Mouse (Mus musculus): ENCODE data around the gene Bnip2. TPM values are rescaled to one million over a fixed set of nuclear protein-coding genes. Genes with fewer than 3 reads are reported as not detected.

Bnip2 gene
- polyA plus RNA-seq, 1 experiment from 2014 or later = 72.1 TPM

DNA sequence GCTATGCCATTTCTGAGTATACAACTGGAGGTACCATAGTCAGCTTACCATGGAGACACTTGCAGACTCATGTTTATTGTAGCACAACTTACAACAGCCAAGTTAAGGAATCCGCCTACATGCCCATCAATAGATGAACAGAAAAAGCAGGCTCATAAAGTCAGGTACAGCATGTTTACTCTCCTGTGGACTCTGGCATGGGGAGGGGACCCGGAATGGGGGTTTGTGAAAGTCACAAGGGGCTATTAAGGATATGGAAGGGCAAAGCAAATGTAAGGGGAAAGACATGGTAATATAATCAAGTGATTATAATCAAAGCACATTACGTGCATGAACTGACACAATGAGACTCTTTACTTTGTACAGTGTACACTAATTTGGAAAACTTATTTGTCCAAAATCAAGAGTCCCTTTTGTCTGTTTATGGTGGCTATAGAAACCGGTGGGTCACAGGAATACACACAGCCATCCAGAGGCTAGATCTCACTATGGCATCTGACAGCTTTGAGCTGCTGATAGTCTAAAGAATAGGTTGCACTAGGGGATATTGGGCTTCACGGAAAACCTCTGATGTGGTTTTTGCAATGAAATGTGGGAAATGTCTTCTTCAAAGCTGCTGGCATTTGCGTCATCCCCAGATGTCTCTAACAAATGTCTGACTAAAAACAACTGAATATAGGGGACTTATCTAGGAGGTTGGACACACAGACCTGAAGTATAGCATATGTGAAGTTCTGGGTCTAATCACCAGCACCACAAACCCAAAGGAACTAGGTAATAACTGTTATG is 50.5 kb downstream of the Bnip2 start:
- Histone ChIP-seq H3K9ac (no peak overlapping the region), H3K27me3 (replicated peaks) (no peaks in the 10 kb centered on the region), H3K4me3 (replicated peaks) (no peak overlapping the region), H3K4me2 (replicated peaks) (no peak overlapping the region), H3K27ac (no peak overlapping the region), H3K4me1 (replicated peaks) (no peaks in the 10 kb centered on the region), H3K36me3 (no peaks in the 10 kb centered on the region), H3K9me3 (no peaks in the 10 kb centered on the region)
- 61% methylated on average over 6 of the region's 6 CpGs for WGBS
- peak; percentile 64 for ATAC-seq

DNA sequence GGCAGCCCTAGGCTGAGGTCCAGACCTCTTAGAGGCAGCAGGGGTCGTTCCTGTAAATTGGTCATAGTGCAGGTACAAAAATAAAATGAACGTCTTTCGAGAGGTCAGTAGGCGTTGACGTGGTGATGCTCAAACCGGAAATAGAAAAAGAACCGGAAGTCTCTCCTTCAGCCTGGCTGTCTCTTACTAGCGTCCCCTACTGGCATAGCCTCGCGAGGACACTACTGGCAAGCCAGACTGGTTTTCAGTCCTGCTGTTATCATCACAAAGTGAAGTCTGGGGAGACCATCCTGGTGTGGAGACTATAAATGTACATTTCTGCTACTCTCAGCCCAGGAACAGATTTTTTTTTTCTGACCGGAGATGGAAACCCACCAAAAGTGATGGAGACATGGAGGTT is 51.3 kb downstream of the Bnip2 start:
- Histone ChIP-seq H3K9me3 (no peaks in the 10 kb centered on the region), H3K27ac (no peak overlapping the region), H3K36me3 (no peaks in the 10 kb centered on the region), H3K4me3 (replicated peaks) (no peak overlapping the region), H3K4me1 (replicated peaks) (no peaks in the 10 kb centered on the region), H3K9ac (no peak overlapping the region), H3K4me2 (replicated peaks) (no peak overlapping the region), H3K27me3 (replicated peaks) (no peaks in the 10 kb centered on the region)
- WGBS = 87% methylated on average over 11 of the region's 11 CpGs
- no peak for ATAC-seq

GRCm38 (mm10) chr9:70042137-70042536 is 52.9 kb downstream of the Bnip2 start:
- WGBS = 87% methylated on average over 4 of the region's 4 CpGs
- Histone ChIP-seq H3K36me3 (no peaks in the 10 kb centered on the region), H3K4me2 (replicated peaks) (no peak overlapping the region), H3K4me1 (replicated peaks) (no peaks in the 10 kb centered on the region), H3K27ac (no peak overlapping the region), H3K27me3 (replicated peaks) (no peaks in the 10 kb centered on the region), H3K9me3 (no peaks in the 10 kb centered on the region), H3K9ac (no peak overlapping the region), H3K4me3 (replicated peaks) (no peak overlapping the region)
- ATAC-seq = no peak

DNA sequence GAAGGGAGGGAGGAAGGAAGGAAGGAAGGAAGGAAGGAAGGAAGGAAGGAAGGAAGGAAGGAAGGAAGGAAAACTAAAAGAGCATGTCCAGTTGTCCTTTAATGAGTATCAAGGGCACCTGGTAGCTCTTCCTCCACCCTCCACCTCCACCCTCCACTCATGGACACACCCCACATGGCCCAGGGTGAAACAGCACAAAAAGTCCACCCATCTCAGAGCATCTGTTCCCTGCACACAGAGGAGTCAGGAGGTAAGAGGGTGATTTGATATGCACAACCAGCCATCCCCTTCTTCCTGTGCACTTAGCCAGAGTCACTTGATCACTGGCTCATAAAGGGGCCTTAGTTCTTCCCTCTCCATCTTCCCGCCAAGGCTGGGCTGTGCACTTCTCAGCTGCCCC is 53.7 kb downstream of the Bnip2 start:
- no peak for ATAC-seq
- WGBS = 69% methylated on average over 1 of the region's 1 CpGs

DNA sequence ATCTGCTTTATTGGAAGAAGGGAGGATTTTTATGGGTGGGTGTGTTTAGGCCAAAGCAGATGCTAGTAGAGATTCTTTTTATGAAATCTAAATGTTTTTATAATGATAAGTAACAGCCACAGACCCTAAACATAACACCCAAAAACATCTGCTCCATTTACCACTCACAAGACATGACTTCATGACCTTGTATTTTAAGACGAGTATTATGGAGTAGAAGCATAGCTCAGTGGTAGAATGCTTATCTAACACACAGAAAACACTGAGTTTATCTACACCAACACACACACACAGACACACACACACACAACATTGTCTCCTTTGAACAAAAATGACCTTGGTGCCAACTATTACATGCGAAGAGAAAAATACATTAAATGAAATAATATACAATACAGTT is 55.6 kb downstream of the Bnip2 start:
- 51% methylated on average over 2 of the region's 2 CpGs for WGBS
- ATAC-seq = no peak

More for the DNA sequence above, 53.7 kb downstream of the Bnip2 start:
- H3K4me2 ChIP-seq (replicated peaks) = no peak overlapping the region
- H3K4me3 ChIP-seq (replicated peaks) = no peak overlapping the region
- no peaks in the 10 kb centered on the region for H3K36me3 ChIP-seq
- peaks cover 5% of the 10 kb centered on the region; the same call in 1 of the 2 replicates for H3K4me1 ChIP-seq (replicated peaks)
- H3K27ac ChIP-seq = no peak overlapping the region
- H3K9ac ChIP-seq = no peak overlapping the region
- no peaks in the 10 kb centered on the region for H3K27me3 ChIP-seq (replicated peaks)
- H3K9me3 ChIP-seq = no peaks in the 10 kb centered on the region

DNA sequence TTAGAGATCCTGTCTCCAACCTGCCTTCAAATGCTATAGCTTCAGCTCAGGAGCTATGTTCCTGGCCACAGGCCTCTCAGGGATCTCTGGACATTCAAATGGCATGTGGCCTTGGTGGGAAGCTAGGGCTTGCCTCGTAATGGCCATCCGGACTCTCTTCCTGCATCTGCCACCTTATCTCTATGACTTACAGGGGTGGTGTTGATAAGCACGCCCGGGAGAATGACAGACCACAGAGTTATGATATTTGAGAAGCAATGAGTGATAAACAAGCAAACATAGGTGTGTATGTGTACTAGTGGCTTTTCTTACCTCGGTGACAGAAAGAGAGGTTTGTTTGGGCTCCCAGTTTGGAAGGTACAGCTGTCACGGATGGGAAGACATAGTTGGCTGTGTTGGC is 57.0 kb downstream of the Bnip2 start:
- Histone ChIP-seq H3K27me3 (replicated peaks) (no peaks in the 10 kb centered on the region), H3K4me1 (replicated peaks) (peaks cover 21% of the 10 kb centered on the region), H3K9me3 (no peaks in the 10 kb centered on the region), H3K27ac (no peak overlapping the region), H3K4me2 (replicated peaks) (no peak overlapping the region), H3K9ac (no peak overlapping the region), H3K4me3 (replicated peaks) (no peak overlapping the region), H3K36me3 (no peaks in the 10 kb centered on the region)
- WGBS = 64% methylated on average over 6 of the region's 6 CpGs
- ATAC-seq = no peak

More for the DNA sequence above, 55.6 kb downstream of the Bnip2 start:
- Histone ChIP-seq H3K4me2 (replicated peaks) (no peak overlapping the region), H3K4me3 (replicated peaks) (no peak overlapping the region), H3K27ac (no peak overlapping the region), H3K9me3 (no peaks in the 10 kb centered on the region), H3K4me1 (replicated peaks) (peaks cover 21% of the 10 kb centered on the region), H3K36me3 (no peaks in the 10 kb centered on the region), H3K9ac (no peak overlapping the region), H3K27me3 (replicated peaks) (no peaks in the 10 kb centered on the region)

DNA sequence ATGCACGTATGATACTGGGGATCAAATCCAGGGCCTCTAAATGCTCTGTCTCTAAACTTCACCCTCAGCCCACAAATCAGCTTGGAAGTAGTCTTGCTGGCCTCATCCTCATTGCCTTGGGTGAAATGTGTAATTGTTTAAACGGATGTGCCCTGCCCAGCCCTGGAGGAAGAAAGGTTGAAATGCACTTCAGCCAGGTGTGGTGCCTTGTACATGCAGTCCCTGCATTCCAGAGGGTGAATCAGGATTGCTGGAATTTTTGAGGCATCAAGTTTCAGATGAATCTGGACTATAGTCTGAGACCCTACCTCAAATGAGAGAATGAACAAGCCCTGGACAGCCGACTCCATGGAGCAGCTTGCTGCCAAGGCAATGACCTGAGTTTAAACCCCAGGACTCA is 58.6 kb downstream of the Bnip2 start:
- Histone ChIP-seq H3K4me1 (replicated peaks) (peaks cover 21% of the 10 kb centered on the region), H3K9me3 (no peaks in the 10 kb centered on the region), H3K4me2 (replicated peaks) (peak overlapping the region; percentile 22), H3K4me3 (replicated peaks) (no peak overlapping the region), H3K27me3 (replicated peaks) (no peaks in the 10 kb centered on the region), H3K27ac (peak overlapping the region; percentile 62), H3K9ac (no peak overlapping the region), H3K36me3 (no peaks in the 10 kb centered on the region)
- ATAC-seq = peak; percentile 81
- 35% methylated on average over 3 of the region's 3 CpGs for WGBS

DNA sequence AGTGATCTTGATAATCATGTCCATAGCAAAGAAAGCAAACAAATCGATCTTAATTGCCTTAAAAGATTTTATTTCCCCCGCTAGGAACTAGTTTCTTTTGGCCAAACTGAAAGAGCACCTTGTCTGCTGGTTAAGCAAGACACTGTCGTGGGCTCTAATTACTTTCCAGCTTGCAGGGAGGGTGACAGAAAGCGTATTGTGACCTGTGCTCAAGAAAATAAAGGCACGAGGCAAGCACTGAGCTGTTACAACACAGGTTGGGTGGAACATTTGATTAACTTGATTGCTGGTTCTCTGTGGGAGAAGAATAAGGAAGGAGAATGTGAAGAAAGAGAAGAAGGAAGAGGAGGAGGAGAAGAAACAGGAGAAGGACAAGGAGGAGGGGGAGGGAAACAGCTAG is 59.0 kb downstream of the Bnip2 start:
- Histone ChIP-seq H3K9ac (no peak overlapping the region), H3K9me3 (no peaks in the 10 kb centered on the region), H3K27ac (peak overlapping the region; percentile 62), H3K4me3 (replicated peaks) (no peak overlapping the region), H3K27me3 (replicated peaks) (no peaks in the 10 kb centered on the region), H3K4me1 (replicated peaks) (peaks cover 21% of the 10 kb centered on the region), H3K36me3 (no peaks in the 10 kb centered on the region), H3K4me2 (replicated peaks) (peak overlapping the region; percentile 22)
- ATAC-seq = peak; percentile 53
- WGBS = 44% methylated on average over 5 of the region's 5 CpGs

DNA sequence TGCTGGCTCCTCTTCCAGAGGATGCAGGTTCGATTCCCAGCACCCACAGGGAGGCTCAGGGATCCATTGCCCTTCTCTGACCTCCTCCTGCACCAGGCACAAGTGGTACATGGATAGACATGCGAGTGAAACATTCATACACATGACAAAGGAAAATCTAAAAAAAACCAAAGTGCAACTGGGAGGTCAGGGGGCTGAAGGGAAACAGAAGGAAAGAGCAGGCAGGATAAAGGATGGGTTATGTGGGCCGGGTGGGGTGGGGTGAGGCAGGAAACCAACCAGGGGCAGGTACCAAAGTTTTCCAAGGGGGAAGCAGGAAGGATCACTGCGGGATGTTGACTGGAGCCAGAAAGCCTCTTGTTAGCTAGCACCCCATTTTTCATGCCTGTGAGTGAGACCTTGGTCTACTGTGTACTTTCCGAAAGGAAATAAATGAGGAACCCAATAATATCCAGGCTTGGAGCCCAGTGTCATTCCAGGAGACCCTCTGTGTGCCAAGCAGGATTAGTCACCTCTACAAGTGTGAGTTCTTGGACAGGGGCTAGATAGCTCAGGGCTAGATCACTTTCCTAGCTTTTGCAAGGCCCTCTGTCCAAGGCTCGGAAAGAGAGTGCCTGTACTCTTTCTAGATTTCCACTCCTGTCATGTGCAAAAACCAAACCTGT is 59.6 kb downstream of the Bnip2 start:
- Histone ChIP-seq H3K36me3 (no peaks in the 10 kb centered on the region), H3K27me3 (replicated peaks) (no peaks in the 10 kb centered on the region), H3K4me2 (replicated peaks) (peak overlapping the region; percentile 22; the same call in 1 of the 2 replicates), H3K4me1 (replicated peaks) (peaks cover 21% of the 10 kb centered on the region), H3K9me3 (no peaks in the 10 kb centered on the region), H3K27ac (peak overlapping the region; percentile 62), H3K4me3 (replicated peaks) (no peak overlapping the region), H3K9ac (no peak overlapping the region)
- no peak for ATAC-seq
- WGBS = 42% methylated on average over 6 of the region's 6 CpGs

DNA sequence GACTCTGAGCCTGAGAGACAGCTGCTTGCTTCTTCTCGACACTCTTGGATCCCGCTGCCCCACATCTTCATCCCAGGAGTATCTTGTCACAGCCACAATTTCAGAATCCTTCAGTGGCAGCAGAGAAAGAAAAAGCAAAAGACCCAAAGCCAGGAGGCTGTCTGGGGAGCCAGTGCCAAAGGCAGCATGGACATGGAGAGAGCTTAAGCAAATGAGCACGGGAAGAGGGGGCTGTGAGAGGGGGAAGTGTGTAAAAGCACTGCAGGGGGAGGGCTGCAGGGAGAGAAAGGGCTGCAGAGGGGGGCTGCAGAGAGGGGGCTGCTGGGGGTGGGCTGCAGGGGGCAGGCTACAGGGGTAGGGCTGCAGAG is 60.1 kb downstream of the Bnip2 start:
- H3K4me2 ChIP-seq (replicated peaks) = no peak overlapping the region
- H3K4me1 ChIP-seq (replicated peaks) = peaks cover 21% of the 10 kb centered on the region
- H3K27me3 ChIP-seq (replicated peaks) = no peaks in the 10 kb centered on the region
- peak overlapping the region; percentile 62; the same call in 1 of the 2 replicates for H3K27ac ChIP-seq
- H3K9me3 ChIP-seq = no peaks in the 10 kb centered on the region
- no peak overlapping the region for H3K4me3 ChIP-seq (replicated peaks)
- no peak for ATAC-seq
- H3K36me3 ChIP-seq = no peaks in the 10 kb centered on the region
- H3K9ac ChIP-seq = no peak overlapping the region
- WGBS = 23% methylated on average over 3 of the region's 3 CpGs

DNA sequence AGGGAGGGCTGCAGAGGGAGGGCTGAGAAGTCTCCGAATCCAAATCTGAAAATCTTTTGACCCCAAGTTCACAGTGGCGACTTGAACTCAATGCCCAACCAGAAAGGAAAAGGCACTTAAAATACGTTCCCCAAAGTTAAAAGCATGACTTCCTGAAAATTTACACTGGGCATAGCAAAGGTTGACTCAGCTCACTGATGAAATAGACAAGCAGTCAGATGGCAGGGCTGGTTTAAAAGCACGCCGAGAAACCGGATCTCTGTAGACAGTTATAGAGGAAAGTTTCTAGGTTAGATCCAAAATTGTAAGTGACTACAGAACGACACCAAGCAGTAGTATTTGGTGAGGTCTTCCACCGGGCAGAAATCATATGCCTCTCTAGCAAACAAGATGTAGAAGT is 60.6 kb downstream of the Bnip2 start:
- peaks cover 21% of the 10 kb centered on the region for H3K4me1 ChIP-seq (replicated peaks)
- WGBS = 30% methylated on average over 8 of the region's 8 CpGs
- H3K27me3 ChIP-seq (replicated peaks) = no peaks in the 10 kb centered on the region
- no peaks in the 10 kb centered on the region for H3K36me3 ChIP-seq
- H3K9me3 ChIP-seq = no peaks in the 10 kb centered on the region
- ATAC-seq = no peak
- H3K4me3 ChIP-seq (replicated peaks) = no peak overlapping the region
- no peak overlapping the region for H3K4me2 ChIP-seq (replicated peaks)
- no peak overlapping the region for H3K9ac ChIP-seq
- H3K27ac ChIP-seq = no peak overlapping the region

- H3K4me1 ChIP-seq (replicated peaks) = peaks cover 18% of the 10 kb centered on the region
- ATAC-seq = no peak
- H3K27ac ChIP-seq = no peak overlapping the region
- 55% methylated on average over 3 of the region's 3 CpGs for WGBS
- no peaks in the 10 kb centered on the region for H3K9me3 ChIP-seq
- H3K9ac ChIP-seq = no peak overlapping the region
- no peaks in the 10 kb centered on the region for H3K36me3 ChIP-seq
- no peak overlapping the region for H3K4me3 ChIP-seq (replicated peaks)
- no peaks in the 10 kb centered on the region for H3K27me3 ChIP-seq (replicated peaks)
- H3K4me2 ChIP-seq (replicated peaks) = no peak overlapping the region
These were observed 63.5 kb downstream of the Bnip2 start for GRCm38 (mm10) chr9:70052730-70053129.

DNA sequence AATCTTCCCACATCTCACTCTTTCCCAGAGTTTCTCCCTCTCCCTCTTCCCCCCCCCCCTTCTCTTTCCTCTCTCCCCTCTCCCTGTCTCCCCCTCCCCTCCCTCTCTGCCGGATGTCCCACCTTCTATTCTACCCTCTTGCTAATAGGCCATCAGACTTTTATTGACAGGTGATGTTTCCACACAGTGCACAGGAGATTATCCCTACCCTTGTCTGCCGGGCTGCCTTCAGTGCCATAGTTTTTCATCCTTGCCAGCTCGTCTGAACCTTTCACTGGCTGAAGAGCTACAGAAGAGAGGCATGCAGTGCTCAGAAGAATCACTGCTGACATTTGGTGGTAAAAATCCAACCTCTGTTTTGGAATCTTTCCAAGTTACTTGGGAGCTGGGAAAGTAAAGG is 64.1 kb downstream of the Bnip2 start:
- Histone ChIP-seq H3K4me3 (replicated peaks) (no peak overlapping the region), H3K9me3 (no peaks in the 10 kb centered on the region), H3K27ac (no peak overlapping the region), H3K4me1 (replicated peaks) (peaks cover 11% of the 10 kb centered on the region), H3K9ac (no peak overlapping the region), H3K27me3 (replicated peaks) (no peaks in the 10 kb centered on the region), H3K36me3 (no peaks in the 10 kb centered on the region), H3K4me2 (replicated peaks) (no peak overlapping the region)
- ATAC-seq = no peak
- WGBS = 30% methylated on average over 3 of the region's 3 CpGs
